Mouse (Mus musculus) brain, embryonic 14.5 days (tissue): ENCODE measurements around the gene Alyref2. TPM values are rescaled to one million over a fixed set of nuclear protein-coding genes. Genes with fewer than 3 reads are reported as not detected.

Experiments used
- DNase-seq: peaks from one replicate; pipeline ENCODE4 v3.0.0-alpha.2; 2011; ENCODE audit warnings: low read depth
- CTCF ChIP-seq: fragments of 200-500 bp; IDR thresholded peaks from 2 replicates; pipeline ENCODE4 v1.5.1; 2012; ENCODE audit warnings: inconsistent platforms, mild to moderate bottlenecking, moderate library complexity, borderline replicate concordance; ENCODE audit not compliant: insufficient read depth, insufficient read length; ENCODE audit errors: extremely low read depth
- POLR2A ChIP-seq: fragments of 200-500 bp; IDR thresholded peaks from 2 replicates; pipeline ENCODE4 v1.6.1; 2012; ENCODE audit warnings: mild to moderate bottlenecking, inconsistent platforms, borderline replicate concordance; ENCODE audit not compliant: poor library complexity, insufficient read depth, insufficient read length, severe bottlenecking; ENCODE audit errors: extremely low read depth
- polyA plus RNA-seq: library from polyadenylated mRNA; depleted of rRNA; stranded (reverse); fragments of >200 nt; gene quantifications from 2 replicates; pipeline ENCODE4 v1.2.3, GENCODE M21; 2012; rRNA removed

Gene Alyref2
- polyA plus RNA-seq, 1 experiment, result 17.8 TPM

DNA sequence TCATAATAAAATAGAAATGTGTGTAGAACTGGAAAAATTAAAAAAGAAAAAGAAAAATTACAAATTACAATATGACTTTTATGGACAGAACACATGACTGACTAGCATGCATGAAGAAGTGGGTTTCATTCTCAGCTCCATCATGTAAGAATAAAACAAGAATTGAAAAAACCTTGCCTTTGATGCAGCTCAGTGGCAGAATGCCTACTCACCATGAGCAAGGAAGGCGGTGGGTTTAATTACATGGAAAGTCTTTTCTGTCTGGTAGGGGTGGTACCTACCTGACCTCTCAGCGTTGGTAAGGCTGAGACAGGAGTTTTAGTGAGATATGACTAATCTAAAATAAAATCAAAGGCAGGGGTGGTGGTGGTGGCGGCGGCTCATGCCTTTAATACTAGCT lies 1.3 kb downstream of the Alyref2 start:
- TF ChIP-seq CTCF (no peak), POLR2A (no peak)
- DNase-seq, result peak; percentile 32

DNA sequence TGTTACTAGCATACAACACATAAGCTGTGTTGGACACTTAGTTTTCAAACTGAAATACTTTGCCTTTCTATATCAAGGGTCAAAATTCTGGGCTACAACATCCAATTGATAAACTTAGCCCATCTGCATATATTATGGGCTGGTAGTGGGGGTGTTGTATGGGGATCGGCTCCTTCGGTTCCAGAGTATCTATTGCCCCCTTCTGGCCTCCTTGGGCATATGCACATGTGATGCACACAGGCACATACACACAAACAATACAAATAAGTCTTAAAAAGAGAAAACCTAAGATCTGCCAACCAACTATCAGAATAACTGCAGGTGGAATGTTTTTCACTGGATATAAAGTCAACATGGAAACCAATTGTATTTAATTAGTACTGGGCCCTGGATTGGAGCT lies 10.0 kb downstream of the Alyref2 start:
- no peak for DNase-seq
- TF ChIP-seq POLR2A (no peak), CTCF (no peak)

DNA sequence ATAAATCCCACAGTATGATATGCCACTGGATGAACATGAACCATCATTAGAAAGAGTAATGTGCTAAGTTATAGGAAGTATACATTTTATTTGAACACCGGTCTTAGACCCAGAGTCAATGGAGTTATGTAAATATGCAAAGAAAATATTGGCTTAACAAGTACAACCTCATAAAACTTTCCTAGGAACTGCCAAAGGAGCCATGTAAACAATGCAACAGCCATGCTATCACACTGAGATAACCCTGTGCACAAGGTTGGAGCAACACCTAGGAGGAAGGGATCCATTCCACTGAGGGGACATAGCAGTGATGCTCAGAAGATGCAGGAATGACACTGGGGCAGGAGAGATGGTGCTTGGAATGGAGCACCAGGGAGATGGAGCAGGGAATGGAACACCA lies 10.5 kb downstream of the Alyref2 start:
- no peak for TF ChIP-seq CTCF
- DNase-seq, result no peak

DNA sequence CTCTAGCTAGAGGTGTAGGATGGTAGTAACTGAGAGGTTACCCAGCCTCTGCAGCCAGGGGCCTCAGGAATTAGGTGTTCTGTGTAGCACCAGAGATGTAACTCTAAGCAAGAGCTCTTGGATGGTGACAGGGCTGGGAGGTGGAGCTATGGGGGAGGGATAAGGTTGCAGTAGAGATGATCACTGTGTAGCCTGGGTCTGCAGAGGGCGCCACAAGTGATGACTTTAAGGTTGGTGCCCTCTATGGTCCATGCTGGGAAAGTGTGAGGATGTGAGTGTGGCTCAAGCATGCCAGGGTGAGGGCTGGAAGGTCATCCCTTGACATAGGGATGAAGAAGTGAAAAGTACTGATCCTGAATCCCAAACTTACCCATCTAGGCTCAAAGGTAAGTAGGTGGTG lies 11.8 kb downstream of the Alyref2 start:
- no peak for DNase-seq
- TF ChIP-seq POLR2A, result no peak

DNA sequence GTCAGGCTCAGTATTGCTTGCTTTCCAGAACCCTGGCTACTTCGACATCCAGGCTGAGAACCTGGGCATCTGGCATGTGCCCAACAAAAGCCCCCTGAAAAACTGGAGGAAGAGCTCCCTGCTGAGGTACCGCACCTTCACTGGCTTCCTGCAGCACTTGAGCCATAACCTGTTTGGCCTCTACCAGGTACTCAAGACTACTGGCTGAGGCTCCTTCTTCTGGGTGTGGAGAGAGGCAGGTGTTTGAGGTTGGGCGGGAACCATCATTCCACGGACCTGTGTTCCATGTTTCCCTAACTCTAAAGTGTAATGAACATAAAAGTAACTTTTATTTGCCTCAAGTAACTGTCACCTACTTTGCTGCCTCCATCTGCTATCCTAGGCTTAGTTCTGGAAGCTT lies 12.3 kb downstream of the Alyref2 start:
- no peak for DNase-seq
- TF ChIP-seq POLR2A, result no peak
- TF ChIP-seq CTCF, result no peak

DNA sequence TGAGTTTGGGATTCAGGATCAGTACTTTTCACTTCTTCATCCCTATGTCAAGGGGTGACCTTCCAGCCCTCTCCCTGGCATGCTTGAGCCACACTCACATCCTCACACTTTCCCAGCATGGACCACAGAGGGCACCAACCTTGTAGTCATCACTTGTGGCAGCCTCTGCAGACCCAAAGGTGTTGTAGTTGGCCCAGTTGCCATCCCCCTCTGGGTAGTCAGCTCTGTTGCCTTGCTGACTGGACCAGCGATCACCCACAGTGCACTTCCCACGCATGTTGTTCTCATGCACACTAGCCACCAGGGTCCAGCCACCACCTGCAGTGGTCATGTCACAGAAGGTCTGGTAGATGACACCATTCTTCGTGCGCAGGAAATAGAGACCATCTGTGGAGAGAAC lies 28.1 kb downstream of the Alyref2 start:
- no peak for TF ChIP-seq CTCF
- TF ChIP-seq POLR2A, result no peak
- no peak for DNase-seq

DNA sequence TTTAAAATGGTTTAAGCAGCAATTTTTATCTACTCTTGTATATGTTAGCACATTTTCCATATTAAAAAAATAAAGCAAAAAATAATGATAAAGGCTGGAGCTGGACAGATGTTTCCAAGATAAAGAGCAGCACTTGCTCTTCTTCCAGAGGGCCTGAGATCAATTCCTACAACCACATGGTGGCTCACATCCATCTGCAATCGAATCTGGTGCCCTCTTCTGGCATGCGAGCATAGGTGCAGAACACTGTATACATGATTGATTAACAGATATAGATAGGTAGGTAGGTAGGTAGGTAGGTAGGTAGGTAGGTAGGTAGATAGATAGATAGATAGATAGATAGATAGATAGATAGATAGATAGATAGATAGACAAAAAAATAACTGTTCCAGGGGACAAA lies 29.6 kb downstream of the Alyref2 start:
- peak; percentile 1 for DNase-seq
- TF ChIP-seq POLR2A (no peak), CTCF (0 out of 2 replicates have a peak, but pooled peaks have one; percentile 9)

DNA sequence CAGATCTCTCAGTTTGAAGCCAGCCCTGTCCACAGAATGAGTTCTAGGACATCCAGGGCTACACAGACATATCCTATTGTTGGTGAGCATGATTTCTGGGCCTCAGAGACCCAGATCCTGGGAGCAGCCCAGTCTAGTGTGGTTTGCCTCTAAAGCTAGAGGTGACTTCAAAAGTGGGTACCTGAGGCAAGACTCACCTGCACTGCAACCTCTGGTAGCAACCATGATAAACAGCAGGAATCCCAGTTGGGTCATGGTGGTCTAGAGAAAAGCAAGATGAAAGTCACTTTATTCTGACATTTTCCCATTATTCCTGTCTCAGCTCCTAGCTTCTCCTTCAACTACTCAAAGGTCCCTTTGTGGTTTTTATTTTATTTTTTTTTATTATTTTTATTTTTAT lies 31.3 kb downstream of the Alyref2 start:
- TF ChIP-seq CTCF, result no peak
- TF ChIP-seq POLR2A, result no peak
- no peak for DNase-seq

DNA sequence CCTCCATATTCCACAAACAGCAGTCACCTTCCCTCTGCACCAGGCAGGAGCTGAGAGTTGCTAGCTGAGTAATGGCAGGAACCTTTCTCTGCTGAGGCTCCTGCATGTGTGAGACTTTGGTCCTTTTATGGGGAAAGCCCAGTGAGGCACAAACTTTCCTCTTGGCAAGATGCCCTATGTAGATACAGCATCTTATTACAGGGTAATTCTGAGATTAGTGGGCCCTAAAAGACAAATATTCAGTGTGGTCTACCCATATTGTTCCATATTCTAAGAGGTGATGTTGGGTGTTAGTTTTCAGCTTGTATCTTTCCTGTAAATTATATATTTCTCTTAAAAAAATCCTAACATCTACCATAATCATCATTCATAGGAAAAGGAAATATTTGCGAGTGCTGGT lies 31.9 kb downstream of the Alyref2 start, which contains the start of gene Itln1:
Gene Itln1, minus strand, starts transcription at position 101 of the 400 bp plus-strand sequence.
- TF ChIP-seq POLR2A (no peak), CTCF (no peak)
- DNase-seq, result peak; percentile 1

DNA sequence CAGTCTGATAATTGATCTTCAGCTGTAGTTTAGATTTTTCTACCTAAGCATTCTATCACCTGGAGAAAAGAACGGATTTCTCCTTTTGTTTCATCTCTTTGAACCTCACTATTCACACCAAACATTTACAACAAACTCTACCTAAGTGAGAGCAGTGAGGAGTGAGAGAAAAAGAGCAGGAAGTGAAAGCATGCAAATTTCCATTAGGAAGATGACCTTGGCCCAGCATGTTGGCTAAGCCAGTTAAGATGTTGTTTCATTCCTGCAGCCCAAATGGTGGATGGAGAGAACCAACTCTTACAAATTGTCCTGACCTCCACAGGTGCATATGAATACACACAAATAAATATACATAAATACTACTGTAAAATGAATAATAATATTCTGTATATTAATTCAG lies 37.4 kb downstream of the Alyref2 start:
- TF ChIP-seq POLR2A, result no peak
- no peak for TF ChIP-seq CTCF
- DNase-seq, result no peak

DNA sequence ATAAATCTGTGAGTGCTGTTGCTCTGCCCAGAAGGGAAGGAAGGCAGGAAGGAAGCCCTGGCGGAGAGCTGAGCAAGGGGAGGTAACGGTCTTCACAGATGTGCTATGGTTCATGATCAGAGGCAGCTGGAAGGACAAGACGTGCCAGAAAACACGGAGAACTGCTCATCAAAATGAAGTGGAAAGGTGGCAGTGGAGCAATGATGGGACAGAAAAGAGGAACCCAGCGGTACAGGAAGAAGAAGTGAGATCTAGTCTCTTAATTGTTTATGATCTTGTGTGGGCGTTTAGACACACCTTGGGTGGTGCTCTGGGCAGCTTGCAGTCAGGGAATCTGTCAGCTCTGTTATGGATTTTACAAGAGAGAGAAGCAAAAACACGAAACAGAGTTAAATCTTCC lies 48.0 kb downstream of the Alyref2 start:
- TF ChIP-seq POLR2A, result no peak
- TF ChIP-seq CTCF, result no peak
- no peak for DNase-seq

DNA sequence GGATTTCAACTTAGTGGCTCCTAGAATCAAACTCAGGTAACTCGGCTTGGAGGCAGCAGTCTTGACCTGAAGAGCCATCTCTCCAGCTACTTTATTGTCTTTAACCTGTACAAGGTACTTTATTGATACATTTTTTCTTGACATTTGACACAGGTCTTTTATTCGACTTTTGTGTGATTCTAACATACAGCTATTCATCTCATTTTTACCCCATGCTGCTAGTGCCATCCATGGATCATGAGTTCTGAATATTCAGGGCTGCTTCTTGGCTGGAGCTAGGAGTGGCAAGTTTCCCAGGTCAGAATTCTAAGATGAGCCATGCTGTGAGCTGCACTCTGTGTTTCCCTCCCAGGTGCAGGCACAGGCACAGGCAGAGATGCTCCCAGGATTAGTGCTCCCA lies 49.0 kb downstream of the Alyref2 start:
- no peak for TF ChIP-seq POLR2A
- no peak for TF ChIP-seq CTCF
- no peak for DNase-seq

DNA sequence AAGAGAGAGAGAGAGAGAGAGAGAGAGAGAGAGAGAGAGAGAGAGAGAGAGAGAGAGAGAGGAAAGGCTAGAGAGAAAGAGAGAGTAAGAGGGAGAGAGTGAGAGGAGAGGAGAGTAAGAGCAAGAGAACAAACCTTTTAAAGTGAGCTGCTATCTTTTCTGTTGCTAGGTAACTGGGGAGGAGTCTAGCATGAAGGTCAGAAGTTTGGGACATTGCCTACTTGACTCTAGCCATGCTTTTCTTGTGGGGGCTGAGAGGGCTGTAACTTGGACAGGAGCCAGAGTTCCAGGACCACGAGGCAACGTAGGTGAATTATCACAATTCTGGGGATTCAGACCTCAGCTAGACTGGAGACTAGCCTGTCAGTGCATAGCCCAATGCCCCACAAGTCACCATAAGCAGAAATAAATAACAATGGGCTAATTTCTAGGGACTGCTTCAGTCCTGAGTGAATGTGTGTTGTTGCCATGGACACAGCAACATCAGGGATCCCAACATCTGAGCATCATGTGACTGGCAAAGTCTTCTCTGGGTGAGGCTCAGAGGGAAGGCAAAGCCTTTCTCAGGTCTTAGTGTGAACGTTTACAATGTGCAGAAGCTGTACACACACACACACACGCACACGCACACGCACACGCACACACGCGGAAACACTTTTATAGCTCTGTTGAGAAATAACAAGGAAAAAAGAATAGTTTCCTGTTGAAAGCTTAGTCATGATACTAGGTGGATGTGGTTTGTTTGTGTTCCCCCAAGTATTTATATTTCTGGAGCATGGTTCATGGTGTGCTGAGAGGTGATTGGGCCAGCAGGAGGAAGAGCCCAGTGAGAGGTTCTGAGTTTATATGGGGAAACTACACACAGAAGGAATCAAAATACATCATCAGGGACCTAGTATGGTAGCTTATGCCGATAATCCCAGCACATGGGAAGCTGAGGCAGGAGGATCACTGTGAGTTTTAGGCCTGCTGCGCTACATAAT lies 50.4 kb downstream of the Alyref2 start:
- no peak for TF ChIP-seq POLR2A
- DNase-seq, result peak; percentile 14

Other genes starting within 250 kb of the Alyref2 start
- 101 and 122 TPM in 2 replicates for gene B4galt3, start 233.2 kb upstream of the Alyref2 start, polyA plus RNA-seq
- 70.7 and 111 TPM in 2 replicates for gene Ppox, start 222.3 kb upstream of the Alyref2 start, polyA plus RNA-seq
- 110 and 136 TPM in 2 replicates for gene Usp21, start 215.5 kb upstream of the Alyref2 start, polyA plus RNA-seq
- gene Ufc1, start 208.5 kb upstream of the Alyref2 start, polyA plus RNA-seq, result 52.7 and 63.1 TPM in 2 replicates
- gene Dedd, start 174.3 kb upstream of the Alyref2 start, polyA plus RNA-seq, result 62.1 and 63.5 TPM in 2 replicates
- 57.0 and 73.1 TPM in 2 replicates for gene Nit1, start 157.8 kb upstream of the Alyref2 start, polyA plus RNA-seq
- gene Pfdn2, start 157.8 kb upstream of the Alyref2 start, polyA plus RNA-seq, result 45.5 and 90.3 TPM in 2 replicates
- 3.1 and 3.7 TPM in 2 replicates for gene Klhdc9, start 142.7 kb upstream of the Alyref2 start, polyA plus RNA-seq
- gene Nectin4, start 133.4 kb upstream of the Alyref2 start, polyA plus RNA-seq, result 1.9 and 2.8 TPM in 2 replicates
- 0.47 and 0.52 TPM in 2 replicates for gene Arhgap30, start 114.5 kb upstream of the Alyref2 start, polyA plus RNA-seq
- gene Usf1, start 92.2 kb upstream of the Alyref2 start, polyA plus RNA-seq, result 242 and 259 TPM in 2 replicates
- gene Tstd1, start 84.6 kb upstream of the Alyref2 start, polyA plus RNA-seq, result 4.6 and 7.2 TPM in 2 replicates
- 3.9 and 7.3 TPM in 2 replicates for gene F11r, start 65.9 kb upstream of the Alyref2 start, polyA plus RNA-seq
- 0.08 TPM in 1 of 2 replicates, not detected in the other for gene Itln1, start 31.8 kb downstream of the Alyref2 start, polyA plus RNA-seq
- gene Cd244a, start 55.7 kb downstream of the Alyref2 start, polyA plus RNA-seq, result not detected in 2 replicates
- 0.08 and 0.19 TPM in 2 replicates for gene Ly9, start 103.9 kb downstream of the Alyref2 start, polyA plus RNA-seq
- 0.04 TPM in 1 of 2 replicates, not detected in the other for gene Slamf7, start 149.6 kb downstream of the Alyref2 start, polyA plus RNA-seq
- 0.30 and 0.62 TPM in 2 replicates for gene Cd48, start 178.5 kb downstream of the Alyref2 start, polyA plus RNA-seq